Mouse (Mus musculus) embryonic fibroblast, embryonic 13.5 days (primary cell): ENCODE results near the gene Cacna1d.

Experiments used
- CTCF ChIP-seq: IDR thresholded peaks from 2 replicates; pipeline ENCODE4 v1.5.1; 2011; ENCODE audit warnings: mild to moderate bottlenecking, control low read depth, low read length, moderate library complexity, borderline replicate concordance; ENCODE audit not compliant: insufficient read depth
- POLR2A ChIP-seq: IDR thresholded peaks from 2 replicates; pipeline ENCODE4 v1.6.1; 2011; ENCODE audit warnings: low read depth, mild to moderate bottlenecking, control low read depth, low read length, moderate library complexity

DNA sequence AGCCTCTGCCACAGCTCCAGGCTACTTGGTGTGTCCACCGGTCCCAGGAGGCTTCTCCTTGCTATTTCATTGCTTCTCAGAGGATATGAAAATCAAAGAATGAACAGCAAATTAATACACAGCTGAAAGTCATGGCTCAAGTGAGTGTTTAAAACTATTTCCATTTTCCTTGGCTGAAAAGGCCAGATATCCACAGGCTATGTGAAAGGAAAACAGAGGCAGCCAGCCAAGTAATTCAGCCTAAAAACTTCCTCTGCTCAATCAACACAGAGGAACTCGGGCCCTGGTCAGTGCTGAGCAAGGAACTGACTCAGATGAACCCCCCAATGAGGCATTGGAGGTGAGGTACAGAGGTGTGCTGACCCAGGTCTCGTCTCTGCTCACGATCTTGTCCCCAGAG, 165.0 kb downstream of the Cacna1d start:
- no peak for TF ChIP-seq CTCF
- TF ChIP-seq POLR2A: no peak
